Mouse (Mus musculus) olfactory bulb, adult 2 months (tissue): ENCODE measurements around the gene Oxnad1.
A peak's percentile ranks its signal among the peaks of the same experiment; 100 is the strongest.

Experiments
- CTCF ChIP-seq: fragments of 200-500 bp; IDR thresholded peaks from 2 replicates; pipeline ENCODE4 v1.5.1; 2012; ENCODE audit warnings: low read depth, mild to moderate bottlenecking, low read length, moderate library complexity; ENCODE audit not compliant: insufficient read depth
- POLR2A ChIP-seq: fragments of 200-500 bp; IDR thresholded peaks from 2 replicates; pipeline ENCODE4 v1.6.1; 2012; ENCODE audit warnings: mild to moderate bottlenecking, low read depth, low read length, moderate library complexity; ENCODE audit not compliant: insufficient read depth

GRCm38 (mm10) chr14:32085486-32086201 is 470 bp downstream of the Oxnad1 start, which contains the start of gene Dph3:
- peak; percentile 82 for TF ChIP-seq POLR2A
- no peak for TF ChIP-seq CTCF
